Mouse (Mus musculus) spleen, postnatal 0 days (tissue): ENCODE measurements around the gene Trpv4. TPM values are rescaled to one million over a fixed set of nuclear protein-coding genes. Genes with fewer than 3 reads are reported as not detected.

Experiments used
- polyA plus RNA-seq: library from polyadenylated mRNA; unstranded; fragments of >200 nt; fragmentation: Nextera tagmentation; extraction: Ambion mirVana; gene quantifications from 2 replicates; pipeline ENCODE4 v1.2.1, GENCODE M21; 2015

Gene Trpv4
- 0.79 and 1.4 TPM in 2 replicates for polyA plus RNA-seq

DNA sequence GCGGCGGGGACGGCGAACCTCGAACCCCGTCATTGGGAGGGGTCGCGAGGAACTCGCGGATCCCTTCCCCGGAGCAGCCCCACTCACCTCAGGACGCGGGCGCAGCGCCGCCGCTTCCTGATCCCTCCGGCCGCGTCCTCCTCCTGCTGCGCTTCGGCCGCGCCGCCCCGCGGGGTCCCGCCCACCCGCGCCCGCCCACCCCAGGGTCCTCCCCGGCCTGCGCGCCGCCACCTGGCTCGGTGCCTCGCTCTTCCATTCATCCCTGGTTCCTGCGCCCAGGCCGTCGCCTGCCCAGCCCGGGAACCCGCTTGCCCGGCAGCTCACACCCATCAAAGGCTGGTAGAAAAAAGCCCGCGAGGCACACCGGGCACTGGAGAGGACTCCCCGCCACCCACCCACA, at the start of gene Trpv4:
Trpv4 (minus strand) TSS at position 167 of the 400 bp plus-strand sequence.

DNA sequence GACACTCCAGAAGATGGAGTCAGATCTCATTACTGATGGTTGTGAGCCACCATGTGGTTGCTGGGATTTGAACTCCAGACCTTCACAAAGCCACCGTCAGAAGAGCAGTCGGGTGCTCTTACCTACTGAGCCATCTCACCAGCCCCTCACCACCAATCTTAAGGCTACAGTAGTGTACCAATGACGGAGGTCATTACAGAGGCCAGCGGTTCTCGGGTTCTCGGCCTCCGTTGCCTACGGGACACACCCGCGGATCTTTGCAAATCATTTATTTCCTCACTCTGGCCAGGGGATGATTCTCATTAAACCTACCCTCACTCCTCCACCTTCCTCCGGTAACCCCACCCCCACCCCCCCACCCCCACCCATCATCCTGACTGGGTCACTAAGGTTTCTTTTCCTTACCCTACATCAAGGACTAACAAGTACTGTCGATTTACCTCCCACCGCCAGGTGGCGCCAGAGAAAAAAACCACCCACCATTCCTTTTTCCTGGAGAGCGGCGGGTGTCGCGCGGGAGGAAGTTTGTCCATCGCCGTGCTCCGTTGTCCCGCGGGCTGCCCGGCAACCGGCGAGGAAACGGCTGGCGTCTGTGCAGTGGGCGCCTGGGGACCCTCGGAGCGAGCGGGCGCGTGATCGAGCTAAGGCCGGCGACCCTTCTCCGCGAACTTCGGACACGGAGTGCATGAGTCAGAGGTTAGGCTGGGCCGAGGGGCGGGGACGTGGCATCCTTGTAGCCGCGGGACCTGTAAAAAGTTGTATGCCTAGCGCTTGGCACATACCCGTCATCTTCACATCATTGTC, 49.2 kb upstream of the Trpv4 start, which contains the start of gene Tchp:
Tchp (plus strand) TSS at position 496 of the 804 bp plus-strand sequence.

DNA sequence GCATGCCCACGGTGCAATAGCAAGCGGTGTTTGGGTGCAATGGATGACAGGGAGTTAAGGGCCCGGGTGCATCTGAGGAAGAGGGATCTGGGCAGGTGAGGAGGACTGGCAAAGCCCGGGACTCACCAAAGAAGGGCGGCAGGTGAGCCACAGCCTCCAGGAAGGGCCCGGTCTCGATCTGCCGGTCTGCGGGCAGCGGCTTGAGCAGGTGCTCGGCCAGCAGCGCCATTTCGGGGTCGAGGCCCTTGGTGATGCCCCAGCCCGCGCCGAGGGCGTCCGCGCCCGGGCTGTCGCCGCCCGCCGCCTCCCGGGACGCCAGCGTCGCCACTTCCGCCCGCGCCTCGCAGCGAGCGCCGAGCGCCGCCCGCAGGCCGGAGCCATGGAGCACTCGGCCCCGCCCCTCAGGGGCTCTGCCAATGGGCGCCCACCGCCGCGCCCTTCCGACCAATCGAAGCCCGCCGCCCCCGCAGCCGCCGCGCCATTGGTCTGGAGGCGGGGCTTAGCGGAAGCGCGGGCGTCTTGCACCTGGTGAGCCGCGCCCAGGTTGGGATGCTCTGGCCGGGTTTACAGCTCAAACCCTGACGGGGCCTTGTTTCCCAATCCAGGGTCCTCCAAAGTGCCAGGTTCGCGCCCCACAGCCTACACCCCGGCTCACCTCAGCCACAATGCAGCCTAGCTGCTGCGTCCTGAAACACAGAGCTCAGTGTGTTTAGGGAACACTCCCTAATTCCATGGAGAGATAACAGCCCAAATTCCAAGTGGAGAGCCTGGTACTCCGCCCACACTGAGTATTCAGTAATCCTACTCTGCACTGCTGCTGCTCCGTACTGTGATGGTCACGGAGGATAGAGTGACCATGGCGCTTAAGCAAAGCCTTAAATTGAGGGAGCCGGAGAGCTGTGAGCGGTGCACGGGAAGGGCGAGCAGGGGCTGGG, 32.7 kb upstream of the Trpv4 start, which contains the start of gene Gltp:
Gltp (minus strand) TSS at position 352 of the 935 bp plus-strand sequence.

Other genes with a start within 250 kb of the Trpv4 start
- gene Mmab, start 214.4 kb downstream of the Trpv4 start, polyA plus RNA-seq = 5.7 and 6.3 TPM in 2 replicates
- 6.0 and 6.1 TPM in 2 replicates for gene Mvk, start 214.2 kb downstream of the Trpv4 start, polyA plus RNA-seq
- 0.31 and 0.58 TPM in 2 replicates for gene Fam222a, start 90.4 kb downstream of the Trpv4 start, polyA plus RNA-seq
- 51.1 and 60.1 TPM in 2 replicates for gene Gltp, start 32.6 kb upstream of the Trpv4 start, polyA plus RNA-seq
- 7.1 and 7.6 TPM in 2 replicates for gene Tchp, start 49.3 kb upstream of the Trpv4 start, polyA plus RNA-seq
- gene Ankrd13a, start 116.3 kb upstream of the Trpv4 start, polyA plus RNA-seq = 70.7 and 71.6 TPM in 2 replicates
- 27.4 and 31.5 TPM in 2 replicates for gene Git2, start 117.1 kb upstream of the Trpv4 start, polyA plus RNA-seq
- 86.2 and 97.3 TPM in 2 replicates for gene 1500011B03Rik, start 165.0 kb upstream of the Trpv4 start, polyA plus RNA-seq
- gene 4930519G04Rik, start 195.2 kb upstream of the Trpv4 start, polyA plus RNA-seq = not detected in 2 replicates
- gene Gm9936, start 200.3 kb upstream of the Trpv4 start, polyA plus RNA-seq = not detected in 2 replicates
- gene Oasl2, start 238.5 kb upstream of the Trpv4 start, polyA plus RNA-seq = 16.7 and 27.2 TPM in 2 replicates